Mouse (Mus musculus): ENCODE results near the gene Tnfrsf1b. TPM values are rescaled to one million over a fixed set of nuclear protein-coding genes. Genes with fewer than 3 reads are reported as not detected.

Gene Tnfrsf1b
- 7.7 and 9.3 TPM in 2 replicates for polyA plus RNA-seq (2015; fragmentation: Nextera tagmentation; extraction: Ambion mirVana)

GRCm38 (mm10) chr4:145246173-145247011, at the start of gene Tnfrsf1b:
Gene Tnfrsf1b, minus strand, starts transcription at chr4:145246870.
- Histone ChIP-seq H3K4me1 (replicated peaks) (peaks cover 16% of the 10 kb centered on the region), H3K36me3 (replicated peaks) (no peaks in the 10 kb centered on the region), H3K27me3 (peaks cover 23% of the 10 kb centered on the region; the same call in 1 of the 2 replicates), H3K4me2 (peak within 1 kb of the TSS; percentile 75), H3K9me3 (replicated peaks) (no peaks in the 10 kb centered on the region), H3K4me3 (replicated peaks) (peak within 1 kb of the TSS; percentile 61), H3K27ac (replicated peaks) (peak within 1 kb of the TSS; percentile 53; the same call in 1 of the 2 replicates), H3K9ac (peak within 1 kb of the TSS; percentile 49)
- under 1% methylated on average over 47 of the region's 47 CpGs for WGBS (ENCODE audit: insufficient replicate concordance)
- ATAC-seq (ENCODE audit: insufficient read depth): peak; percentile 82

- Histone ChIP-seq H3K4me2 (no peak overlapping the region), H3K4me1 (replicated peaks) (no peaks in the 10 kb centered on the region), H3K9ac (no peak overlapping the region), H3K27me3 (no peaks in the 10 kb centered on the region), H3K27ac (replicated peaks) (no peak overlapping the region), H3K4me3 (replicated peaks) (no peak overlapping the region), H3K36me3 (replicated peaks) (no peaks in the 10 kb centered on the region), H3K9me3 (replicated peaks) (no peaks in the 10 kb centered on the region)
- ATAC-seq (ENCODE audit: insufficient read depth): no peak
- 36% methylated on average over 5 of the region's 5 CpGs for WGBS (ENCODE audit: insufficient replicate concordance)
Observed at GRCm38 (mm10) chr4:145295589-145296300, 49.1 kb upstream of the Tnfrsf1b start.

GRCm38 (mm10) chr4:145294588-145294987, 47.9 kb upstream of the Tnfrsf1b start:
- Histone ChIP-seq H3K4me3 (replicated peaks) (no peak overlapping the region), H3K27ac (replicated peaks) (no peak overlapping the region), H3K36me3 (replicated peaks) (no peaks in the 10 kb centered on the region), H3K4me1 (replicated peaks) (no peaks in the 10 kb centered on the region), H3K27me3 (no peaks in the 10 kb centered on the region), H3K9me3 (replicated peaks) (no peaks in the 10 kb centered on the region), H3K4me2 (no peak overlapping the region), H3K9ac (no peak overlapping the region)
- 66% methylated on average over 5 of the region's 5 CpGs for WGBS (ENCODE audit: insufficient replicate concordance)
- no peak for ATAC-seq (ENCODE audit: insufficient read depth)

GRCm38 (mm10) chr4:145286369-145287120, 39.9 kb upstream of the Tnfrsf1b start:
- Histone ChIP-seq H3K27ac (replicated peaks) (no peak overlapping the region), H3K9me3 (replicated peaks) (no peaks in the 10 kb centered on the region), H3K27me3 (no peaks in the 10 kb centered on the region), H3K9ac (no peak overlapping the region), H3K4me3 (replicated peaks) (no peak overlapping the region), H3K4me1 (replicated peaks) (no peaks in the 10 kb centered on the region), H3K4me2 (no peak overlapping the region), H3K36me3 (replicated peaks) (no peaks in the 10 kb centered on the region)
- WGBS (ENCODE audit: insufficient replicate concordance): 40% methylated on average over 4 of the region's 4 CpGs
- peak; percentile 20; the same call in 1 of the 2 replicates for ATAC-seq (ENCODE audit: insufficient read depth)

GRCm38 (mm10) chr4:145284675-145285074, 38.0 kb upstream of the Tnfrsf1b start:
- H3K36me3 ChIP-seq (replicated peaks): no peaks in the 10 kb centered on the region
- no peaks in the 10 kb centered on the region for H3K27me3 ChIP-seq
- ATAC-seq (ENCODE audit: insufficient read depth): no peak
- no peaks in the 10 kb centered on the region for H3K9me3 ChIP-seq (replicated peaks)
- H3K4me2 ChIP-seq: no peak overlapping the region
- H3K27ac ChIP-seq (replicated peaks): no peak overlapping the region
- 71% methylated on average over 4 of the region's 4 CpGs for WGBS (ENCODE audit: insufficient replicate concordance)
- no peak overlapping the region for H3K9ac ChIP-seq
- H3K4me1 ChIP-seq (replicated peaks): no peaks in the 10 kb centered on the region
- H3K4me3 ChIP-seq (replicated peaks): no peak overlapping the region

- no peak overlapping the region for H3K4me3 ChIP-seq (replicated peaks)
- H3K4me2 ChIP-seq: no peak overlapping the region
- no peaks in the 10 kb centered on the region for H3K27me3 ChIP-seq
- H3K27ac ChIP-seq (replicated peaks): no peak overlapping the region
- no peaks in the 10 kb centered on the region for H3K4me1 ChIP-seq (replicated peaks)
- H3K36me3 ChIP-seq (replicated peaks): no peaks in the 10 kb centered on the region
- H3K9ac ChIP-seq: no peak overlapping the region
- H3K9me3 ChIP-seq (replicated peaks): no peaks in the 10 kb centered on the region
- ATAC-seq (ENCODE audit: insufficient read depth): no peak
- 57% methylated on average over 6 of the region's 6 CpGs for WGBS (ENCODE audit: insufficient replicate concordance)
Observed at GRCm38 (mm10) chr4:145283441-145283840, 36.8 kb upstream of the Tnfrsf1b start.

GRCm38 (mm10) chr4:145280966-145281365, 34.3 kb upstream of the Tnfrsf1b start:
- Histone ChIP-seq H3K27me3 (no peaks in the 10 kb centered on the region), H3K9me3 (replicated peaks) (no peaks in the 10 kb centered on the region), H3K4me2 (no peak overlapping the region), H3K9ac (no peak overlapping the region), H3K27ac (replicated peaks) (peak overlapping the region; percentile 46), H3K36me3 (replicated peaks) (no peaks in the 10 kb centered on the region), H3K4me3 (replicated peaks) (no peak overlapping the region), H3K4me1 (replicated peaks) (0 out of 2 replicates have a peak, but pooled peaks cover 3% of the 10 kb centered on the region)
- 61% methylated on average over 6 of the region's 6 CpGs for WGBS (ENCODE audit: insufficient replicate concordance)
- ATAC-seq (ENCODE audit: insufficient read depth): peak; percentile 78

- Histone ChIP-seq H3K36me3 (replicated peaks) (no peaks in the 10 kb centered on the region), H3K4me1 (replicated peaks) (0 out of 2 replicates have a peak, but pooled peaks cover 3% of the 10 kb centered on the region), H3K9me3 (replicated peaks) (no peaks in the 10 kb centered on the region), H3K27me3 (no peaks in the 10 kb centered on the region), H3K4me2 (no peak overlapping the region), H3K4me3 (replicated peaks) (no peak overlapping the region), H3K9ac (no peak overlapping the region), H3K27ac (replicated peaks) (no peak overlapping the region)
- WGBS (ENCODE audit: insufficient replicate concordance): 50% methylated on average over 3 of the region's 3 CpGs
- ATAC-seq (ENCODE audit: insufficient read depth): no peak
Observed at GRCm38 (mm10) chr4:145278724-145279370, 32.2 kb upstream of the Tnfrsf1b start.

- H3K9me3 ChIP-seq (replicated peaks): no peaks in the 10 kb centered on the region
- 60% methylated on average over 2 of the region's 2 CpGs for WGBS (ENCODE audit: insufficient replicate concordance)
- ATAC-seq (ENCODE audit: insufficient read depth): no peak
Observed at GRCm38 (mm10) chr4:145278231-145278630, 31.6 kb upstream of the Tnfrsf1b start.

GRCm38 (mm10) chr4:145276368-145277249, 29.9 kb upstream of the Tnfrsf1b start:
- ATAC-seq (ENCODE audit: insufficient read depth): no peak
- Histone ChIP-seq H3K9ac (no peak overlapping the region), H3K4me3 (replicated peaks) (no peak overlapping the region), H3K4me2 (no peak overlapping the region), H3K36me3 (replicated peaks) (no peaks in the 10 kb centered on the region), H3K27ac (replicated peaks) (no peak overlapping the region), H3K4me1 (replicated peaks) (0 out of 2 replicates have a peak, but pooled peaks cover 3% of the 10 kb centered on the region), H3K9me3 (replicated peaks) (no peaks in the 10 kb centered on the region), H3K27me3 (no peaks in the 10 kb centered on the region)
- WGBS (ENCODE audit: insufficient replicate concordance): 45% methylated on average over 6 of the region's 6 CpGs

More at GRCm38 (mm10) chr4:145278231-145278630, 31.6 kb upstream of the Tnfrsf1b start:
- no peaks in the 10 kb centered on the region for H3K27me3 ChIP-seq
- H3K4me2 ChIP-seq: no peak overlapping the region
- H3K27ac ChIP-seq (replicated peaks): no peak overlapping the region
- H3K4me1 ChIP-seq (replicated peaks): 0 out of 2 replicates have a peak, but pooled peaks cover 3% of the 10 kb centered on the region
- no peaks in the 10 kb centered on the region for H3K36me3 ChIP-seq (replicated peaks)
- H3K9ac ChIP-seq: no peak overlapping the region
- H3K4me3 ChIP-seq (replicated peaks): no peak overlapping the region
